Mouse (Mus musculus): ENCODE results near the gene Bphl.

GRCm38 (mm10) chr13:34070296-34070695 lies 32.9 kb downstream of the Bphl start:
- TF ChIP-seq POLR2A (IDR thresholded peaks at IDR 0.05; ENCODE audit: borderline replicate concordance, insufficient read depth, low read length) (no peak), CTCF (IDR thresholded peaks at IDR 0.05; ENCODE audit: borderline replicate concordance, insufficient read depth, low read depth, low read length) (no peak)
